Mouse (Mus musculus) forebrain, postnatal 0 days (tissue): Measurements from ENCODE around the gene Madd. TPM values are rescaled to one million over a fixed set of nuclear protein-coding genes. Genes with fewer than 3 reads are reported as not detected.
A peak's percentile ranks its signal among the peaks of the same experiment; 100 is the strongest.

Experiments used
- ATAC-seq: fragments of 200-750 bp; cut with Nextera tagmentation; 2 replicates; pipeline ENCODE4 v1.8.0; 2017; ENCODE audit warnings: mild to moderate bottlenecking, moderate library complexity
- DNase-seq: peaks from one replicate; pipeline ENCODE4 v3.0.0-alpha.2; 2015
- H3K27ac ChIP-seq: fragments of 300-500 bp; sonication (generic); 2 replicates; pipeline ENCODE4 v1.5.1; 2014; ENCODE audit warnings: low read depth, mild to moderate bottlenecking, antibody characterized with exemption, low read length, moderate library complexity, mixed read lengths
- H3K27me3 ChIP-seq: fragments of 300-500 bp; sonication (generic); 2 replicates; pipeline ENCODE4 v1.6.1; 2014; ENCODE audit warnings: mild to moderate bottlenecking, low read length, mixed read lengths; ENCODE audit not compliant: insufficient read depth
- H3K36me3 ChIP-seq: fragments of 300-500 bp; sonication (generic); 2 replicates; pipeline ENCODE4 v1.6.1; 2014; ENCODE audit warnings: mild to moderate bottlenecking, moderate library complexity; ENCODE audit not compliant: insufficient read depth
- H3K4me1 ChIP-seq: fragments of 300-500 bp; sonication (generic); 2 replicates; pipeline ENCODE4 v1.6.1; 2014; ENCODE audit warnings: antibody characterized with exemption; ENCODE audit not compliant: insufficient read depth
- H3K4me2 ChIP-seq: fragments of 300-500 bp; sonication (generic); 2 replicates; pipeline ENCODE4 v1.6.1; 2014; ENCODE audit warnings: low read depth, mild to moderate bottlenecking, moderate library complexity
- H3K4me3 ChIP-seq: fragments of 300-500 bp; sonication (generic); 2 replicates; pipeline ENCODE4 v1.5.1; 2014; ENCODE audit warnings: low read depth, low read length, mixed read lengths
- H3K9ac ChIP-seq: fragments of 300-500 bp; sonication (generic); 2 replicates; pipeline ENCODE4 v1.6.1; 2014; ENCODE audit warnings: mild to moderate bottlenecking
- H3K9me3 ChIP-seq: fragments of 300-500 bp; sonication (generic); 2 replicates; pipeline ENCODE4 v1.6.1; 2016; ENCODE audit warnings: low read length
- CTCF ChIP-seq: sonication (generic); IDR thresholded peaks from 2 replicates; pipeline ENCODE4 v1.5.1; 2016; ENCODE audit warnings: antibody characterized with exemption, control low read depth, low read depth
- WGBS: fragments of 180-500 bp; shearing (Covaris S2); extraction: QIAGEN DNeasy Blood & Tissue Kit; methylation state at CpG from one replicate; pipeline ENCODE4 v1.1.7; 2014; 5-methylcytosine and 5-hydroxymethylcytosine counted together
- polyA plus RNA-seq: library from polyadenylated mRNA; unstranded; fragments of >200 nt; fragmentation: Nextera tagmentation; extraction: Ambion mirVana; gene quantifications from 2 replicates; pipeline ENCODE4 v1.2.1, GENCODE M21; 2015
- total RNA-seq: library from RNA; depleted of rRNA; stranded (reverse); fragments of >200 nt; gene quantifications from 2 replicates; pipeline ENCODE4 v1.2.3, GENCODE M21; 2014

The Madd gene
- total and polyA plus RNA-seq, 2 experiments from 2014 or later, result 28.5 to 50.0 TPM

DNA sequence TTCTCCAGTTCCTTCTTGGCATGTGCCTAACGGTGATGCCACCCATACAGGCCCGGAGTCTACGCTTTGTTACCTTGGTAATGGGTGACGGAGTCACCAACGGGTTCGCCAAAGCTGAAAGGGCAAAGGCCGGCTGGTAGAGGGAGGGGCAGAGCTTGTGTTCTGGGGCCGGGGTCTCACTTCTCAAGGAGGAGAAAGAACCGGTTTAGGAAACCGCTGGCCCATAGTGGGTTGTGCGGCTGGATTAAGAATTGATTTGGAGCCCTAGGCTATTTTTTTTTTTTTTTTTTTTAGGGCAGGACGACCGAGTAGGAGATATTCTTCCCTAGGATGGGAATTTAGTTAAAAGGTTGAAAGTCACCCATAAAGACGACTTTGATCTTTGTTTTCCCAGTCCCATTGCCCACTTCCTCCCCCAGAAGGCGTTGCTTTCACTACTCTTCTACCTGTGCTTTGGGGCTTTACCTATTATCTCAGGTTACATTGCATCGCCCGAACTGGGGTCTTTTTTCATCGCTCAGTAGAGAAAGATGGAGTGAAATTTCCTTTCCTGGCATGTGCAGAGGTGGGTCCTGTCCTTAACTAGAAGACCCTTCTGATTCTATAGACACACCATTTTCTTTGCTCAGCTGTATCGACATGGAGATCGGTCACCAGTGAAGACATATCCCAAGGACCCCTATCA lies 19.5 kb upstream of the Madd start:
- peak overlapping the region; percentile 66 for H3K4me2 ChIP-seq
- H3K36me3 ChIP-seq, result peaks cover 28% of the 10 kb centered on the region
- H3K4me3 ChIP-seq, result peak overlapping the region; percentile 59
- peak overlapping the region; percentile 74 for H3K9ac ChIP-seq
- no peaks in the 10 kb centered on the region for H3K9me3 ChIP-seq
- 15% methylated on average over 20 of the region's 20 CpGs for WGBS
- DNase-seq (no peak), ATAC-seq (peak; percentile 60; the same call in 1 of the 2 replicates)
- H3K27me3 ChIP-seq, result no peaks in the 10 kb centered on the region
- TF ChIP-seq CTCF, result no peak
- peak overlapping the region; percentile 86 for H3K27ac ChIP-seq
- H3K4me1 ChIP-seq, result peaks cover 15% of the 10 kb centered on the region

- peak; percentile 36; the same call in 1 of the 2 replicates for TF ChIP-seq CTCF
- peak; percentile 98 for ATAC-seq
Observed at GRCm38 (mm10) chr2:91202222-91202971, 18.8 kb upstream of the Madd start, which contains the start of the genes Nr1h3 and Acp2. TSS of gene Nr1h3 (minus strand) at chr2:91202834. TSS of gene Acp2 (plus strand) at chr2:91202885.

GRCm38 (mm10) chr2:91198888-91199287 lies 15.3 kb upstream of the Madd start:
- Histone ChIP-seq H3K27ac (no peak overlapping the region), H3K4me3 (no peak overlapping the region), H3K4me1 (peaks cover 11% of the 10 kb centered on the region), H3K4me2 (no peak overlapping the region), H3K9ac (no peak overlapping the region), H3K36me3 (no peaks in the 10 kb centered on the region), H3K27me3 (no peaks in the 10 kb centered on the region), H3K9me3 (no peaks in the 10 kb centered on the region)
- ATAC-seq, result no peak
- 84% methylated on average over 3 of the region's 3 CpGs for WGBS
- TF ChIP-seq CTCF, result no peak
- no peak for DNase-seq

More at GRCm38 (mm10) chr2:91202222-91202971, 18.8 kb upstream of the Madd start, which contains the start of the genes Nr1h3 and Acp2:
- Histone ChIP-seq H3K4me1 (peaks cover 15% of the 10 kb centered on the region), H3K27me3 (no peaks in the 10 kb centered on the region), H3K4me3 (peak within 1 kb of the TSS; percentile 59), H3K27ac (peak within 1 kb of the TSS; percentile 86), H3K36me3 (peaks cover 21% of the 10 kb centered on the region), H3K4me2 (peak within 1 kb of the TSS; percentile 66), H3K9me3 (no peaks in the 10 kb centered on the region), H3K9ac (peak within 1 kb of the TSS; percentile 74)
- DNase-seq, result peak; percentile 97
- 4% methylated on average over 28 of the region's 28 CpGs for WGBS

DNA sequence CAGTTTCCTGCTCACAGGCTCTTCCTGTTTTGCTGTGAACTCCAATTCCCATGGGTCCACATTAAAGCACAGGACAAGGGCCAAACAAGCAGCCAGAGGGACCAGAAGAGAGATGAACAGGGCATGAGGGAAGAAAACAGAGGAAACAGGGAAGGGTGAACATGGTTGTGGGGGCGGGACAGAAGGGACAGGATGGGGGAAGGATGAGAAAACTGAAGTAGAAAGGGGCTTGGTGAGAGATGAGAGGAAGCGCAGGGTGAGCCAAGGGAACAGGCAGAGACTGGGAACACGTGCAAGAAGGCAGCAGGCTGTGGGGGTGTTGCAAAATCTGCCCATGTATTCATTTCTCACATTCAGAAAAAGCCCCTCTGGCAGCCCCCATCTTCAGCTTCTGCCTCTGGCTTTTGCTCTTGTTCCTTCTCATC lies 13.0 kb upstream of the Madd start:
- WGBS, result 73% methylated on average over 3 of the region's 3 CpGs
- Histone ChIP-seq H3K4me1 (no peaks in the 10 kb centered on the region; the same call in 1 of the 2 replicates), H3K36me3 (no peaks in the 10 kb centered on the region), H3K4me2 (no peak overlapping the region), H3K9ac (no peak overlapping the region), H3K27ac (no peak overlapping the region), H3K9me3 (no peaks in the 10 kb centered on the region), H3K4me3 (no peak overlapping the region), H3K27me3 (no peaks in the 10 kb centered on the region)
- TF ChIP-seq CTCF, result no peak
- DNase-seq (no peak), ATAC-seq (no peak)

DNA sequence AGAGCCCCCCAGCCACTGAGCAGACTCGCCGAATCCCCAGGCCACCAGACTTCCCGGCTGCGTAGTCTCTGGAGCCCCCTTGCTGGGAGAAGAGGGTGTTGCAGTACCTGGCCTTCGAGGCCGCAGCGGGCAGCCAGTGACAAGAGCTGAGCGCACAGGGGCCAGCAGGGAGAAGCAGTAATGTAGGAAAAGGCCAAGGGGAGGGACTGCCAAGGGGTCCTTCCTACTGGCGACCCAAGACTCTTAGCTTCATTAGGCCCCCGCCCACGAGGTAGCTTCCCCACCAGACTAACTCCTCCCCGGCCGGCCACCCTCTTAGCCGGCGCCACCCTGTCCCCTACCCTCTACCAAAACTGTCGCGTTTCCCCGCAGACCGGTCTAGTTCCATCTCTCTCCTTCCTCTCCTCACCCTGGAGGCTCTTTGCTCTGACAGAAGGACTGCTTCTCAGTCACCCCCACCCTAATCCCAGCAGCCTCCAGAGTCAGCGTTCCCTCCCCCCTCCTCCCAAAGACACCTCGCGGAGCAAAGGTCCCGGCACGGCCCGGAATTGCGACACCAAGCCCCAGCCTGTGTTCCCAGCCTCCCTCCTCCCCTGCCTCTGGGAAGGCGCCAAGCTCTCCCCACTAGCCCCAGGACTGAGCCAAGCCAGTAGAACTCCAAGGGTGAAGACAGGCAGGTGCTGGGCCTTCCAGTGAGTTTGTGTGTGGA lies 11.1 kb upstream of the Madd start:
- no peaks in the 10 kb centered on the region for H3K36me3 ChIP-seq
- H3K4me2 ChIP-seq, result peak overlapping the region; percentile 52
- H3K4me3 ChIP-seq, result peak overlapping the region; percentile 24
- WGBS, result under 1% methylated on average over 26 of the region's 27 CpGs
- no peaks in the 10 kb centered on the region for H3K4me1 ChIP-seq
- DNase-seq (peak; percentile 60), ATAC-seq (peak; percentile 89)
- no peaks in the 10 kb centered on the region for H3K27me3 ChIP-seq
- no peaks in the 10 kb centered on the region for H3K9me3 ChIP-seq
- no peak overlapping the region for H3K27ac ChIP-seq
- peak overlapping the region; percentile 41; the same call in 1 of the 2 replicates for H3K9ac ChIP-seq
- TF ChIP-seq CTCF, result peak; percentile 79

DNA sequence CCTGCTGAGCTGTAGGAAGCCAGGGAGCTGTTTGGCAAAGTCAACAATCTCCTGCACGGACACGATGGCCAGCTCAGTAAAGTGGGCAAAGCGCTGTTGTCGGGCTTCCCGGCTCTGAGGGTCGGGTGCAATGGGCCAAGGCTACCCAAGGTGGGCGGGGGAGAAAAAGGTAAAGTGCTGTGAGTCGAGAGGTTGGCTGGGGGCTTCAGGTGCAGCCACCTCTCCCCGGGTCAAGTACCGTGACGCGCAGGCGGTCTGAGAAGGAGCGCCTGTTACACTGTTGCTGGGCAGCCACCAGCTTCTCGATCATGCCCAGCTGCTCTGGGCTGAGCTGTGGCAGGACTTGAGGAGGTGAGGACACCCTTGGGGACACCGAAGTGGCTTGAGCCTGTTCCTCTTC lies 6.9 kb upstream of the Madd start:
- no peak for TF ChIP-seq CTCF
- Histone ChIP-seq H3K4me3 (no peak overlapping the region), H3K27me3 (no peaks in the 10 kb centered on the region), H3K27ac (no peak overlapping the region), H3K9ac (no peak overlapping the region), H3K4me2 (no peak overlapping the region), H3K36me3 (no peaks in the 10 kb centered on the region), H3K4me1 (no peaks in the 10 kb centered on the region), H3K9me3 (no peaks in the 10 kb centered on the region)
- ATAC-seq (no peak), DNase-seq (no peak)
- WGBS, result 89% methylated on average over 16 of the region's 16 CpGs
